In the genomic region with DNA sequence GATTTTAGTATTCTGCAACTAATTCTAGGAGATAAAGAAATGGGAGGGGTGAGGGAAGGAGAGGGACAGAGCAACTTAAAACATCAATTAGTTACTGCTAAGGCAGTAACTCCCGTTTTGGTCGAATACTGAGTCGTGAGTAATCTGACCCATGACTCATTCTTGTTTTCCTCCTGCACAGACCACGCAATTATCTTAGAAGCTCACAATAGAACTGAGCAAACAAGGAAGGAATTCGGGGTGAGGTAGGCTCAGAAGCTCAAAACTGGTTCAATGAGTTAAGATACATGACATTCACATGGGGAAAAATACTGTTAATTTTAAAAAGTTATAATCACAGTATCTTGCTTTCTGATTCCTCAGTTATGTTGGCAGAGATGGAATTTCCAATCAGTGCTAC, we compare ENCODE assay signal across 9 mouse cellular contexts. TPM values are rescaled to one million over a fixed set of nuclear protein-coding genes. Genes with fewer than 3 reads are reported as not detected.
DNase-seq lines count a peak whose midpoint lies in the region; ATAC-seq and TF ChIP-seq lines count a peak whose summit lies in the region.
"Had no signal": no experiment of that assay in that cellular context is flagged by ENCODE, and none has a peak within 500 bp of the region (broad histone marks: within the 10 kb centered on the region; RNA-seq: fewer than 3 reads in every experiment).

No protein-coding gene starts in this region.

- peak overlapping the region; percentile 14 for H3ac ChIP-seq in myocyte (ENCODE audit: control insufficient read depth, insufficient read length)

- H3K9ac ChIP-seq in limb, embryonic 15.5 days: no peak overlapping the region
- 0 out of 2 replicates have a peak overlapping the region, but pooled peaks have one; percentile 62 for H3K9ac ChIP-seq in heart, embryonic 14.5 days (ENCODE audit: low read length)
- no peak overlapping the region for H3K9ac ChIP-seq in midbrain, embryonic 13.5 days (replicated peaks)

- 0 out of 2 replicates have a peak overlapping the region, but pooled peaks have one; percentile 25 for H3K4me3 ChIP-seq in limb, embryonic 15.5 days
- no peak overlapping the region for H3K4me3 ChIP-seq in limb, embryonic 10.5 days
- H3K4me3 ChIP-seq in bone marrow macrophage, adult 2 months (ENCODE audit: insufficient read depth, low read length): peak overlapping the region; percentile 79
- H3K4me3 ChIP-seq in heart, embryonic 14.5 days (ENCODE audit: control insufficient read depth in 1 of 2, insufficient read depth in 1 of 2, low read depth in 1 of 2, low read length in 2 of 2): peak overlapping the region in 1 of 2 experiments; percentile 29; a peak in 2 of 4 replicates
- H3K4me3 ChIP-seq in myocyte: peak overlapping the region; percentile 45
- no peak overlapping the region for H3K4me3 ChIP-seq in midbrain, embryonic 13.5 days (replicated peaks)

- no peak for TF ChIP-seq POLR2A in bone marrow macrophage, adult 2 months (IDR thresholded peaks at IDR 0.05; ENCODE audit: borderline replicate concordance, low read depth, low read length)
- TF ChIP-seq POLR2A in myocyte (IDR thresholded peaks at IDR 0.05; ENCODE audit: insufficient read length, low read depth): no peak

- peaks cover 45% of the 10 kb centered on the region for H3K79me2 ChIP-seq in myocyte (ENCODE audit: control insufficient read depth, insufficient read depth)

- 18% methylated on average over 5 of the region's 5 CpGs for WGBS in limb, embryonic 15.5 days
- WGBS in limb, embryonic 10.5 days: 46% methylated on average over 5 of the region's 5 CpGs
- 2% methylated on average over 5 of the region's 5 CpGs for WGBS in heart, embryonic 14.5 days
- 39% methylated on average over 5 of the region's 5 CpGs for WGBS in midbrain, embryonic 13.5 days

- peaks cover 6% of the 10 kb centered on the region for H3K4me1 ChIP-seq in limb, embryonic 15.5 days
- peaks cover 18% of the 10 kb centered on the region for H3K4me1 ChIP-seq in limb, embryonic 10.5 days
- H3K4me1 ChIP-seq in bone marrow macrophage, adult 2 months (ENCODE audit: control insufficient read depth, insufficient read depth, low read length): peaks cover 15% of the 10 kb centered on the region
- H3K4me1 ChIP-seq in heart, embryonic 14.5 days (ENCODE audit: control insufficient read depth in 2 of 2, insufficient read depth in 2 of 2, low read length in 2 of 2): peaks cover 2 to 20% of the 10 kb centered on the region in 2 experiments
- no peaks in the 10 kb centered on the region for H3K4me1 ChIP-seq in midbrain, embryonic 13.5 days (replicated peaks)

- no peaks in the 10 kb centered on the region for H3K36me3 ChIP-seq in limb, embryonic 15.5 days
- no peaks in the 10 kb centered on the region for H3K36me3 ChIP-seq in limb, embryonic 10.5 days
- H3K36me3 ChIP-seq in heart, embryonic 14.5 days (ENCODE audit: control insufficient read depth, insufficient read depth, low read length): no peaks in the 10 kb centered on the region
- H3K36me3 ChIP-seq in myocyte (ENCODE audit: control insufficient read depth, insufficient read depth): peaks cover 2% of the 10 kb centered on the region
- no peaks in the 10 kb centered on the region for H3K36me3 ChIP-seq in midbrain, embryonic 13.5 days

- no peaks in the 10 kb centered on the region for H3K27me3 ChIP-seq in limb, embryonic 15.5 days
- H3K27me3 ChIP-seq in limb, embryonic 10.5 days (ENCODE audit: low read depth, poor library complexity, severe bottlenecking): no peaks in the 10 kb centered on the region
- no peaks in the 10 kb centered on the region for H3K27me3 ChIP-seq in heart, embryonic 14.5 days (ENCODE audit: control insufficient read depth, insufficient read depth, low read length)
- no peaks in the 10 kb centered on the region for H3K27me3 ChIP-seq in myocyte (ENCODE audit: control insufficient read depth, insufficient read depth, insufficient read length)
- no peaks in the 10 kb centered on the region for H3K27me3 ChIP-seq in midbrain, embryonic 13.5 days

- TF ChIP-seq CTCF in bone marrow macrophage, adult 2 months (IDR thresholded peaks at IDR 0.05; ENCODE audit: low read depth, low read length): no peak

- no peak overlapping the region for H3K4me2 ChIP-seq in limb, embryonic 15.5 days
- peak overlapping the region; percentile 57 for H3K4me2 ChIP-seq in heart, embryonic 14.5 days (ENCODE audit: low read length)
- peak overlapping the region; percentile 85 for H3K4me2 ChIP-seq in myocyte (ENCODE audit: low read depth)
- no peak overlapping the region for H3K4me2 ChIP-seq in midbrain, embryonic 13.5 days (replicated peaks)

- H3K9me3 ChIP-seq in limb, embryonic 15.5 days: no peaks in the 10 kb centered on the region
- no peaks in the 10 kb centered on the region for H3K9me3 ChIP-seq in limb, embryonic 10.5 days (replicated peaks)
- no peaks in the 10 kb centered on the region for H3K9me3 ChIP-seq in heart, embryonic 14.5 days (ENCODE audit: control insufficient read depth, low read length)
- no peaks in the 10 kb centered on the region for H3K9me3 ChIP-seq in midbrain, embryonic 13.5 days

- no peak for DNase-seq in limb, embryonic 10.5 days (ENCODE audit: low spot score)
- DNase-seq in ovary, postnatal 36 days (ENCODE audit: low spot score): no peak
- no peak for DNase-seq in T-cell, adult 2 months (ENCODE audit: low spot score)
- DNase-seq: left cerebral cortex, postnatal 4 days had no signal

- ATAC-seq in limb, embryonic 15.5 days (ENCODE audit: insufficient number of reproducible peaks, low FRiP score, low TSS enrichment, low read depth): no peak
- ATAC-seq in heart, embryonic 14.5 days (ENCODE audit: insufficient number of reproducible peaks, insufficient read depth, low FRiP score, low read depth): 0 out of 2 replicates have a peak, but pooled peaks have one; percentile 66
- ATAC-seq in midbrain, embryonic 13.5 days: no peak

- H3K27ac ChIP-seq in limb, embryonic 15.5 days: no peak overlapping the region
- no peak overlapping the region; the same call in 1 of the 2 replicates for H3K27ac ChIP-seq in limb, embryonic 10.5 days
- peak overlapping the region; percentile 97 for H3K27ac ChIP-seq in bone marrow macrophage, adult 2 months (ENCODE audit: insufficient read depth, low read depth, low read length)
- peak overlapping the region; percentile 29 to 81; a peak in 3 of 4 replicates for H3K27ac ChIP-seq in heart, embryonic 14.5 days (replicated peaks in 1 of 2; ENCODE audit: control insufficient read depth in 1 of 2, insufficient read depth in 1 of 2, low read depth in 2 of 2, low read length in 2 of 2)
- H3K27ac ChIP-seq in midbrain, embryonic 13.5 days: no peak overlapping the region

TF ChIP-seq in myocyte, 11 proteins besides CTCF, POLR2A, EP300 and RAD21:
- no peak for TF ChIP-seq SRF (IDR thresholded peaks at IDR 0.05; ENCODE audit: control insufficient read depth, insufficient read length, low read depth)
- no peak for TF ChIP-seq CEBPB (IDR thresholded peaks at IDR 0.05; ENCODE audit: insufficient read depth, poor library complexity, severe bottlenecking)
- TF ChIP-seq USF1 (IDR thresholded peaks at IDR 0.05; ENCODE audit: low read depth): no peak
- TF ChIP-seq MAX (IDR thresholded peaks at IDR 0.05; ENCODE audit: low read depth): no peak
- TF ChIP-seq POLR2AphosphoS2 (IDR thresholded peaks at IDR 0.05; ENCODE audit: insufficient read length, low read depth): no peak
- TF ChIP-seq REST (IDR thresholded peaks at IDR 0.05; ENCODE audit: insufficient read depth, insufficient read length): no peak
- TF ChIP-seq MYOD1 (IDR thresholded peaks at IDR 0.05; ENCODE audit: control insufficient read depth in 1 of 3, insufficient read length in 2 of 3, low read depth in 2 of 3): no peak
- no peak for TF ChIP-seq E2F4 (IDR thresholded peaks at IDR 0.05; ENCODE audit: insufficient read depth)
- no peak for TF ChIP-seq TCF12 (IDR thresholded peaks at IDR 0.05; ENCODE audit: insufficient read depth, poor library complexity, severe bottlenecking)
- TF ChIP-seq TCF3 (IDR thresholded peaks at IDR 0.05; ENCODE audit: insufficient read length, low read depth): no peak
- no peak for TF ChIP-seq MYOG (IDR thresholded peaks at IDR 0.05; ENCODE audit: control insufficient read depth in 1 of 3, insufficient read depth in 1 of 3, insufficient read length in 2 of 3, low read depth in 2 of 3)

RNA-seq across cellular contexts. Expression of gene Tlr4, which starts 1.3 kb away (rescaled TPM):
- 2.3 and 2.4 TPM in 2 replicates for polyA plus RNA-seq in limb, embryonic 15.5 days (2015; fragmentation: Nextera tagmentation; extraction: Ambion mirVana)
- polyA plus RNA-seq in limb, embryonic 10.5 days (2016; fragmentation: Nextera tagmentation; extraction: Ambion mirVana): 0.53 and 0.69 TPM in 2 replicates
- polyA plus RNA-seq in bone marrow macrophage, adult 2 months (2012; ENCODE audit: insufficient read depth, insufficient read length, missing spikeins): 39.9 and 43.4 TPM in 2 replicates
- polyA plus RNA-seq in heart, embryonic 14.5 days (2014; fragmentation: Nextera tagmentation; extraction: Ambion mirVana): 3.6 and 3.8 TPM in 2 replicates
- polyA plus RNA-seq in myocyte (2012; fragmentation: generic; extraction: Trizol): 5.1 TPM
- polyA plus RNA-seq in midbrain, embryonic 13.5 days (2015; fragmentation: Nextera tagmentation; extraction: Ambion mirVana): 0.58 and 0.67 TPM in 2 replicates

Comparison
In these comparisons a context has a peak if more than half of its experiments do, and no peak if none do; other contexts are left out.
1. H3K4me3 ChIP-seq: peak in limb, embryonic 15.5 days (single experiment), bone marrow macrophage, adult 2 months (single experiment) and myocyte (single experiment); none in limb, embryonic 10.5 days (single experiment) and midbrain, embryonic 13.5 days (single experiment).
2. H3K27ac ChIP-seq: peak in bone marrow macrophage, adult 2 months (single experiment) and heart, embryonic 14.5 days (2 of 2); none in limb, embryonic 15.5 days (single experiment), limb, embryonic 10.5 days (single experiment) and midbrain, embryonic 13.5 days (single experiment).
3. H3K4me2 ChIP-seq: peak in heart, embryonic 14.5 days (single experiment) and myocyte (single experiment); none in limb, embryonic 15.5 days (single experiment) and midbrain, embryonic 13.5 days (single experiment).